Mouse (Mus musculus) embryo, embryonic 10 days (tissue): ENCODE measurements around the gene Rufy4.
"Not testable (repeated sequence)": the region's sequence is repeated elsewhere in the genome, so short reads cannot be mapped to it uniquely, and the experiment has no call there.

Source experiments
- DNase-seq: peaks from one replicate; pipeline ENCODE4 v3.0.0-alpha.2; 2015; ENCODE audit warnings: low spot score

The Rufy4 gene

GRCm38 (mm10) chr1:74151091-74151490, 25.8 kb downstream of the Rufy4 start:
- DNase-seq = no peak

DNA sequence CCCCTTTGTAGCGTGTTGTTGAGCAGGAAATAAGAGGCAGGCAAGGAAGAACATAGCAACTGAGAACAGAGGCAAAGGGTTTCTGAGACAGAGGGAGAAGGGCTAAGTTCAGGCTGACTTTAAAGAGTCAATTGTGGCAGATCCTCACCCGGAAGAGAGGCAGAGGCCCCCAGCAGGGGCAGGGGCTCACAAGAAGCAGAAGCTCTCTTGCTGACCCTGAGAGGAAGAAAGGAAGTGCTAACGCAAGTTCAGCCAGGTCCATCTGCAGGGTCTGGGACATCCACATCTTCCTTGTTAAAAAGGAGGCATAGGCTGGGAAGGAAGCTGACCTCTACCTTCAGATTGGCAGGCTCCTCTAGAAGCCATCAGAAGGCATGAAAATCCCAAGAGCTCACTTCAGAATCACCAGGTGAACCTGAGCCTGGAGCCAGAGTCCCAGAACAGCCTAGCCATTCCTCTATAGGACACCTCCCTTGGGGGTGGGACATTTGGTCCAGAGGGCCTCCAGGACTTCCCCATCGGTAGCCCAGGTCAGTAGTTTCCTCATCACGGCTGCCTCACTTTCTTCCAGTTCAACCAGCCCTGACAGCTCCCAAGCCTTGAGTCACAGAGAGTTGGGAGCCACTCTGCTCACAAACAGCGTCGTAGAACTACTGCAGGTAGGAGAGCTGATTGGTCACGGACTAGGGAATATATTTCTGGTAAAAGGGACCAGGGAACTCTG, 28.3 kb downstream of the Rufy4 start, which contains the start of gene Cxcr2:
TSS of gene Cxcr2 (plus strand) at position 529 of the 724 bp plus-strand sequence.
- DNase-seq = no peak

- DNase-seq = no peak
Observed at GRCm38 (mm10) chr1:74155435-74156012, 30.2 kb downstream of the Rufy4 start.

DNA sequence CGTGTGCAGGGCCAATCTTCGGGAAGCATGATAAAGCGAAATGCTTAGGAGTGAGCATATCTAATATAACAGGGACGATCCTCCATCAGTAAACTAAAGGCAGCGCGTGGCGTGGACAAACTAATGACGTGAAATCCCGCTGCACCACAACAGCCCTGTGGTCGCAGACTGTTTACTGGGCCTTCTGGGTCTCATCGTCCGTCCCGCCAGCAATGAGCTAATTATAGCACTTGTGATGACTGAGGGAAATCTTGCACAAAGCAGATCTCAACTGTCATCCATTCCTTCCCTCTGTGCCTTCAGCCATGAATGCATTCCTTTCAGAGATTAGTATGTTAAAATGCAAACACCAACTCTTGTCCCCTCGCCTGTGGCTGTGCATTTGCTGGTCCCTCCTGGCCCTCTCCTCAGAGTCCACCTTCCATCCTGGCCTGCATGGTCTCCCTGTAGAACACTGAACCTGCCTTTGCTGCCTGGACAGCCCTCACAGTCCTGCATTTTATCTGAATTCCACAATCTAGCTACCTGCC, 31.1 kb downstream of the Rufy4 start:
- DNase-seq = peak; percentile 7

GRCm38 (mm10) chr1:74159613-74160012, 34.3 kb downstream of the Rufy4 start:
- not testable (repeated sequence) for DNase-seq

DNA sequence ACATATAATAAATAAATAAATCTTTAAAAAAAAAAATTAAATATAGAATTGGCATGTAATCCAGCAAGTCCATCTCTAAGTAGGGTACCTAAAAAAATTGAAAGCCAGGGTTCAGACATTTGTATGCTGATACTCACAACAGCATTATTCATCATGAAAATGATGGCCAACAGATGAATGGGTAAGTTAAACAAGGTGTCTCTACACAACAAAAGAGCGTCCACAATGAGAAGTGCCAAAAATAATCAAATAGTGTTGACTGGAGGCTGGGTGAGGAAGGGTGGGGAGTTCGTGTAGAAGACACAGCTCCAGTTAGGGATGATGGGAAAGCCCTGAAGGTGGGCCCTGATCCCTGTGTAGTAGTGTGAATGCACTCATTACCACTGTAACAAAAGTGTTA, 34.7 kb downstream of the Rufy4 start:
- no peak for DNase-seq

DNA sequence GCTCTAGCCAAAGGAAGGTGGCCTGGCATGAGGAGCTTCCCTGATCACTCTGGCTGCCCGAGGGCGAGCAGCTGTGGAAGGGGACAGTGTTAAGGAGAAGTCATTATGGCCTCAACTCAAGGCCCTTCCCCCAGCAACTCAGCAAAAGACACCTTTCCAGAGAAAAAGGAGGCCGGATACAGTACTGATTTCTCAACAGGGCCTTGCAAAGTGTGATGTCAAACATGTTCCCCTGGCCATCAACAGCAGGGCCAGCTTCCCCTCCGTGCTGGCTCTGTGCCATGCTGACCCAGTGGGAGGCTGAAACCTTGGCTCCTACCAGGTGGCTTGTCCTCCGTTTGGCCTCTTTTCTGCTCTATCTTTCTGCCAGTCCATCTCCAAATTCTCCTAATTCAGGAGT, 41.8 kb downstream of the Rufy4 start:
- no peak for DNase-seq

GRCm38 (mm10) chr1:74169721-74170120, 44.4 kb downstream of the Rufy4 start:
- DNase-seq = no peak

GRCm38 (mm10) chr1:74172722-74173121, 47.4 kb downstream of the Rufy4 start:
- DNase-seq = no peak

GRCm38 (mm10) chr1:74175731-74176130, 50.4 kb downstream of the Rufy4 start:
- DNase-seq = no peak

GRCm38 (mm10) chr1:74178618-74179017, 53.3 kb downstream of the Rufy4 start:
- no peak for DNase-seq

GRCm38 (mm10) chr1:74179624-74180408, 54.5 kb downstream of the Rufy4 start:
- DNase-seq = peak; percentile 34

- DNase-seq = no peak
Observed at GRCm38 (mm10) chr1:74181462-74181861, 56.1 kb downstream of the Rufy4 start.

- DNase-seq = no peak
Observed at GRCm38 (mm10) chr1:74183006-74183405, 57.7 kb downstream of the Rufy4 start.

DNA sequence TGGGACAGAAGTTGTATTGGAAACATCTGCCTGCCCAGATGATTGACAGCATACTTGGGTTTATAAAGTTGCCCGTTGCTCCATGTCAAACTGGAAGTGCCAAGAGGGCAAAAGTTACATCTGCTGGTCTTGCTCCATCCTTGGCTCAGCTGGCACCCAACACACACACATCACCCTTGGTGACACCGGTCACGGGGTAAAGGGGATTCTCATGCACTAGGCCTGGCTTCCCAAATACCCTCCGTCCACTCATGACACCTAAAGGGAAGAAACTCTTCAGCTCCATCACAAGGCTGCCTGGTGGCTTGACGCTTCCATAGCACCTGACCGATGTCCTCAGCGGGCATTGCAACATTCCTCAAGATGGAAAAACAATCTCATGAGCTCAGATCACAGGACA, 65.1 kb downstream of the Rufy4 start:
- no peak for DNase-seq

- no peak for DNase-seq
Observed at GRCm38 (mm10) chr1:74192711-74193110, 67.4 kb downstream of the Rufy4 start.

GRCm38 (mm10) chr1:74194445-74194844, 69.1 kb downstream of the Rufy4 start, which contains the start of gene Cxcr1:
Gene Cxcr1, minus strand, starts transcription at chr1:74194631.
- no peak for DNase-seq

DNA sequence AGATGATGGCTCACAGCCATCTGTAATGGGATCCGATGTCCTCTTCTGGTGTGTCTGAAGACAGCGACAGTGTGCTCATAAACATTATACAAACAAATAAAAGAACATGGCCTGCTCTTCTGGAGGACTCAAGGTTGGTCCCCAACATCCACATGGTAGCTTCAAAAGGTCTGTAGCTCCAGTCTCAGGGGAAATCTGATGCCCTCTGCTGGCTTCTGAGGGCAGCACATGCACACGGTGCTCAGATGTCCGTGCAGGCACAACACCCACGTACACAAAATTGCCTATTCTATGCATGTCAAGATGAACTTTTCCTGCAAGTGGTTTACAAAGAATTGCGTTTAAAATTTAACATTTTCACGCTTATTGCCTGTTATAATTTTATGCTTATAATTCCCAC, 70.6 kb downstream of the Rufy4 start:
- DNase-seq = peak; percentile 50

DNA sequence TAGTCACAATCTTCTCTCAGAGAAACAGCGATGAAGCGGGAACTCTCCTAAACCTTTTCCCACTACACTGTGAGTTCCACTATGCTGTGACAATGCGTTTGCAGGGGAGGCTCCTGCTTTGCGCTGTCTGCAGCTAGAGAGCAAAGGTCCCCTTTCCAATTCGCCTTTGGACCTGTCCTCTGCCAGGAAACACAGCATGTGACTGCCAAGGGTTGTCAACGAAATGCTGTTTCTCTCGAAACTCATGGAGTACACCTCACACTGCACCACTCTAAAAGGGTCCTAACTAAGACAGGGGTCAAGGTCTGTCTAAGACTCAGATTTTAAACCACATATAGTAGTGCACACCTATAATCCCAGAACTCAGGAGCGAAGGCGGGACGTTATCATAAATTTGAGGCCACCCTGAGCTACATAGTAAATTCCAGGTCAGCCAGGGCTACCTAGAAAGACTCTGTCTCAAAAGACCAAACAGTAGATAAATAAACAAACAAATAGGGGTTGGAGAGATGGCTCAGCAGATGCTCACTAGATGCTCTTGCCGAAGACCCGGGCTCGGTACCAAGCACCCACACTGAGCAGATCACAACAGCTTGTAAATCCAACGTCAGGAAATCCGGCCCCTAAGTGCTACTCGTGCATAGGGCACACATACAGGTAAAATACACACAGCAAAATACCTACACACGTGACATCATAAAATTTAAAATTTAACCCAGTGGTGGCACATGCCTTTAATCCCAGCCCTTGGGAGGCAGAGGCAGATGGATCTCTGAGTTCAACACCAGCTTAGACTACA, 71.5 kb downstream of the Rufy4 start:
- DNase-seq = no peak
